Mouse (Mus musculus): Measurements from ENCODE around the gene Atg14.
"Not testable (repeated sequence)": the region's sequence is repeated elsewhere in the genome, so short reads cannot be mapped to it uniquely, and the experiment has no call there.

The Atg14 gene

DNA sequence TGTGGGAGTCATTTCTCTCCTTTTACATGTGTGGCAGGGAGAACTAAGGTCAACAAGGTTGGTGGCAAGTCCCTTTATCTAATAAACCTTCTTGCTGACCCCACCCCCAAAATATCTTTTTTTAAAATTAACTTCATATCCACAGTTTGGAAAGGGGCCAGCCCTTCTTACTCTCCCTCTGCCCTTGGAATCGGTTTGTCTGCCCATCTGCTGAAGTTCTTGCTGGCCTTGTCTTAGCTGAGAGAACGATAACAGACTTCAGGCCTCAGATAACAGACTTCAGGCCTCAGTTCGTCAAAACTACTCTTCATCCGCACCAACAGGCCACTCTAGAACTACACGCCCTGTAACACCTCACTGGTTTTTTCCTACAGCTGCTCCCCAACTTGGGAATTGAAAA lies 26.2 kb downstream of the Atg14 start:
- no peak for DNase-seq (ENCODE audit: low read depth, low spot score)

- DNase-seq (ENCODE audit: low read depth, low spot score): no peak
These were observed 28.2 kb downstream of the Atg14 start for GRCm38 (mm10) chr14:47542283-47542682.

DNA sequence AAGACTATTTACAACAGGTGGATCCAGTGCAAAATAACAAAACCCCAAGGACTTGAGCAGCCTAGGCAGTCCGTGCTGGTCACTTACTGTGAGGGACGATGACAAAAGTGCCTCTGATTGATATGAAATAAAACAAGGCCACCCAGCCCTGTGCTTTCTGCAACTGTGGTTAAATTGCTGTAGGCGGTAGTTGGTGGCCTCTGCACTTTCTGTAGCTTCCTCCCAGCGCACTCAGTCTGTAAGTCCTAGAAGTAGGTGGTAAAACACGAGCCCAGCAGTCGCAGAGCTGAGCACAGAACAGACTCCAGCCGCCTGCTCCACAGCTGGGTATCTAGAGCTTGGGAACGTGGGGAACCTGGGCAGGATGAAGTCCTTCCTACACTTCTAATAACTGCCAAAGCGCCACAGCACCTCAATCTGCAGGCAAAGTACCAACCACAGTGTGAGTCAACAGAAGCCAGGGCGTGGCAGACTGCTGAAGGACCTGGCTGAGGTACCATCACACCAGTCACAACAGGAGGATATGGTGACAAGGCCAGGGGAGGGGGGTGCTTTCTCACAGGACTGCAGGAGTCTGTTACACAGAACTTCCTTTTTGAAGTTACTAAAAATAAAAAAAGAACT lies 29.0 kb downstream of the Atg14 start:
- peak; percentile 47 for DNase-seq (ENCODE audit: low read depth, low spot score)

- no peak for DNase-seq (ENCODE audit: low read depth, low spot score)
These were observed 35.4 kb downstream of the Atg14 start for GRCm38 (mm10) chr14:47535096-47535495.

GRCm38 (mm10) chr14:47534176-47534525 lies 36.3 kb downstream of the Atg14 start:
- no peak for DNase-seq (ENCODE audit: low read depth, low spot score)

DNA sequence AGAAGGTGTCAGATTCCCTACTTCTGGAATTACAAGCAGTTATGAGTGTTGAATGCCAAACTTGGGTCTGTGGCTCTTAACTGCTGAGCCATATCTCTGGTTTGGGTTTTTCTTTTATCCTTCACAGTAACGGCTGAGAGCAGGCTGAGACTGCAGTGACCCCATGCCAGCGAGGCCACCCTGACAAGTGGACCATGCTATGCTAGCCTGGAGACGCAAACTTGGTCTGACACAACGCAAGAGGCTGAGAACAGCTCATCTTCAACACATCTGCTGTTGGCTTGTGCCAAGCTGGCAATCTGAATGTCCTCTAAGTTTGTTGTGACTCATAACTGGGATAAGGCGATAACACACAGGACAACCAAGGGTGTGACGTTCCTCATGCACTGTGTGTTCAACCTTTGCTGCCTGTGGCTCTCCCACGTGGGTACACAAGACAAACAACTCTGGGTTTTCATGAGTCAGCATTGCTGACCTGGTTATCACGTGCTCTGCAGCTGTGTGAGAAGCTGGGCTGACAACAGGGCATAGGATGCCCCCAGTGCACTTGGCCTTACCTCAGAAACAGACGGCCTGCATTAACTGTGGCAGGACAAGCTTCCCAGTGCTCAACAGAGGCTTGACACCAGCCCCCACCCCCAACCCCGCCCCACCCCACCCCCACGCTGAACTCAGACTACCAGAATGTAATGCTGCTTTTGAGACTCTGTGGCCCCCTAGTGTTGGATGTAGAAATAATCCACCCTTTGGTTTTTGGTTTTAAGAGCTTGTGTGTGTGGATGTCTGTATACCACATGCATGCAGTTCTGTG lies 36.9 kb downstream of the Atg14 start:
- DNase-seq (ENCODE audit: low read depth, low spot score): peak; percentile 61

DNA sequence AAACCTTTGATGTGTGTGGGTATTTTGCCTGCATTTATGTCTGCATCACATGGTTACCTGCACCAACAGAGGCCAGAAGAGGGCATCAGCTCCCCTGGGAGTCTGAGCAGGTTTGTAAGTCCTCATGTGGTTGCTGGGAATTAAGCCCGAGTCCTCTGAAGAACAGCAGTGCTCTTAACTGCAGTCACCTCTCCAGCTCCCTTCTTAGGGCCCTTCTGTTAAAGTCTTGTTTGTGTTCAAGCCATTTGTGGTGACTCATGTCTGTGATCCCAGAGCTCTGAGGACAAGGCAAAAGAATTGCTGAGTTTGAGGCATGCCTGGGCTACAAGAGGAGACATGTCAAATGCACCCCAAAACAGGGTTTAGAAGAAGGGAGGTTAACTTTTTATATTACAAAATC lies 38.0 kb downstream of the Atg14 start:
- no peak for DNase-seq (ENCODE audit: low read depth, low spot score)

- not testable (repeated sequence) for DNase-seq (ENCODE audit: low read depth, low spot score)
These were observed 40.9 kb downstream of the Atg14 start for GRCm38 (mm10) chr14:47529592-47529991.

DNA sequence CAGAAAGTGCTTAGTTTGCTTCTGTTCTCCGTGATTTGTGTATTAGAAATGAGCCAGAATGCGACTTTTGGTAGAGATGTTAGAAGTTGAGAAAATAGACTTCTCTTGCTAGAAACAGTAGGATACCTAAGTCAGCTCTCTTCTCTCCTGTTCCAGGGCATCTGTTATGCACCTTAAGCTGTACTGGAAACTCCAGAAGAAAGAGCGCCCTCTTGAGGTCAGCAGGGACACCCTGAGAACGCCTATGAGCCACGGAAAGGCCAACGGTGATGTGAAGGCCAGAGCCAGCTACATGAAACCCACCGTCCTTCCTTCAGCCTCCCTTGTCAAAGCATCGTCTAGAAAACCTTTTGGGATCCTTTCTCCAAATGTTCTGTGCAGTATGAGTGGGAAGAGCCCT lies 41.4 kb downstream of the Atg14 start:
- peak; percentile 67 for DNase-seq (ENCODE audit: low read depth, low spot score)

DNA sequence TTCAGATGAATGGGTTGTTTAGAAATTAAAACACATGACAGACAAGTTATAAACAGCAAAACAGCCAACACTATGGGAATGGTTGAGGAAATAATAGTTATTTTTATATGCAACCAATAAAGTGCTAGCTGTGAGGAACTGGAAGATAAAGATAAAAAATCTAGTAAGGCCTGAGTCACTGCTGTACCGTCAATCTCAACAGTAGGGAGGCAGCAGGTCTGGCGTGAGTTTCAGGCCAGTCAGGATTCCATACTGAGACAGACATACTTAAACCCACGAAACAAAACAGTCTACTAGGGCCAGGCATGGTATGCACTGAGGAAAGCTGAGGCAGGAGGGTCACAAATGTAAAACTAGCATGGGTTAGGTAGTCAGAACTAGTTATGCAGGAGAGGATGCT lies 42.2 kb downstream of the Atg14 start:
- DNase-seq (ENCODE audit: low read depth, low spot score): no peak

- no peak for DNase-seq (ENCODE audit: low read depth, low spot score)
These were observed 42.6 kb downstream of the Atg14 start for GRCm38 (mm10) chr14:47527833-47528232.

GRCm38 (mm10) chr14:47525861-47526260 lies 44.6 kb downstream of the Atg14 start:
- DNase-seq (ENCODE audit: low read depth, low spot score): no peak

GRCm38 (mm10) chr14:47525374-47525773 lies 45.1 kb downstream of the Atg14 start:
- no peak for DNase-seq (ENCODE audit: low read depth, low spot score)

DNA sequence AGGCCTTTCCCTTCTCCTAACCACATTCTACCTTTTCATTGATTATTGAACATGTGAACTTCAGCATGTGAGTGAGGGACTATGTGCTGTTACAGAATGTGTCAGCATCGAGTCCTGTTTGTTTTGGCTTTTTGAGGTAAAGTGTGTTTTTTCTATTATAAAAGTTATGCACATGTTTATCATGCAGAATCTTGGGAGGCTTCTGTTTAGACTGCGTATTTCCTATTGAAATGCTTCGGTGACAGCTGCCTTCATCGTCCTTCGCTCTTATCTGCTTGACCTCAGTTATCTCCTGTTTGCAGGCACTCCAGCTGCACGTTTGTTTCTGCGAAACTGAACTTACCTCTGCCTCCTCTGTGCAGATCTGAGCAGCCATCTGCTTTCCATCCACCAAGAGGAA lies 48.1 kb downstream of the Atg14 start:
- no peak for DNase-seq (ENCODE audit: low read depth, low spot score)

DNA sequence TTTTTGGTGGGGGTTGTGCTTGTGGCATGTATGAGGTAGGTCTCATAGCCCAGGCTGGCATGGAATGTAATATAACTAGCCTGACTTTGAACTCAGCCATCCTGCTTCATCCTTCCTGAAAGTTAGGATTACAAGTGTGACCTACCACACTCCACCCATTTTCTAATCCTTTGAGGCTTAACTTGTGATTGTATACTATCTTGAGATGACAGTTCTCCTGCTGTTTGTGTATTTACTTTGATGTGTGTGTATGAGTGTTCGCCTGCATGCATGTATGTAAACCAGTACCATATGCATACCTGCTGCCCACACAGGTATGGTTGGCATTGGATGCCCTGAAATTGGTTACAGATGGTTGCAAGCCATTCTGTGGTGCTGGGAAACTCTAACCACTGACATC lies 48.8 kb downstream of the Atg14 start:
- DNase-seq (ENCODE audit: low read depth, low spot score): no peak

- no peak for DNase-seq (ENCODE audit: low read depth, low spot score)
These were observed 49.5 kb downstream of the Atg14 start for GRCm38 (mm10) chr14:47520751-47521449.

DNA sequence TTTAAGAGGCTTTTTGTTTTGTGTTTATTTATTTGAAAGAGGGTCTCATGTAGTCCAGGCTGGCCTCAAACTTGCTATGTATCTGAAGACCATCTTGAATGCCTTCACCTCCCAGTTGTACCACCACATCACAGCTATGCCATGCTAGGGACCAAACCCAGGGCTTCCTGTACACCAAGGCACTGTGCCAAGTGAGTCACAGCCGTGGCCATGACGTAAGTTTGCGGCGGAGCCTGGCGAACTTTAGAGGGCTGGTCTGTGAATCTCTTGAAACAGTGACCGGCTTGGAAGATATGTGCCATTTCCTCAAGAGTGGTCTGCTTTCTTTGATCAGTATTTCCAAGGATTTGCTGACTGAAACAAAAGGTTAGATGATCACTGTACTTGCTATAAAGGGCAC lies 51.8 kb downstream of the Atg14 start:
- peak; percentile 61 for DNase-seq (ENCODE audit: low read depth, low spot score)

DNA sequence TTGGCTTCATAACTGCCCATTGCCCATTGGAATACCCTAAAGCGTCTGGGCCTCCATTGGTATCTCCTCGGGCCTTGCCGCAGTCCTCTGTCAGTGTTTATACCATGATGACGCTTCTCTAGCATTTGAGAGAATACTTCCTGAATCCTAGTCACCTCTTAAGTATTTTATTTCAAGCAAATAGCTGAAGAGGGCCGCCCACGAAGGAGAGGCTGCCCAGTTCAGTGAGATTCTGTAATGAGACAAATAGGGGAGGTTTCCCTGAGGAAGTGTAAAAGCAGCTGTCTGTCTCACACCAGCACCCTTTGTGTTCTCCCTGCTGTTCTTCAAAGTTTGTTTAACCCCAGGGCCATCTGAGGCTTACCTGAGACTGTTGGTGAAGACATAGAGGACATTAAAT lies 53.7 kb downstream of the Atg14 start:
- DNase-seq (ENCODE audit: low read depth, low spot score): no peak

DNA sequence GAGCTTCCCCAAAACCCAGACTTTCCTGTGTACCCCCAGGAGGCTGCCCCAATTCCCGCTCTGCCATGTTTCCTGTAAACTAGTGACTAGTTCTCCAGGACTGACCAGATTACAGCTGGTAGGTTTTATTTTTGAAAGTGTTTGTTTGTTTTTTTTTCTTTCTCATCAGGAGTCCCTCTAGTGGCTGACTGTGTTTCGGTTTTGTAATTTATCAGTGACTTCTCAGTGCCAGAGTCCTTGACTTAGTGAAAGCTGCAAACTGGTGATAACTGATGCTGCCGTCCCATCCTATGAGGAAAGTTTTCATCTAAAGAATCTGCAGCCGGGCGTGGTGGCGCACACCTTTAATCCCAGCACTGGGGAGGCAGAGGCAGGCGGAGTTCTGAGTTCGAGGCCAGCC lies 54.8 kb downstream of the Atg14 start:
- DNase-seq (ENCODE audit: low read depth, low spot score): peak; percentile 15

DNA sequence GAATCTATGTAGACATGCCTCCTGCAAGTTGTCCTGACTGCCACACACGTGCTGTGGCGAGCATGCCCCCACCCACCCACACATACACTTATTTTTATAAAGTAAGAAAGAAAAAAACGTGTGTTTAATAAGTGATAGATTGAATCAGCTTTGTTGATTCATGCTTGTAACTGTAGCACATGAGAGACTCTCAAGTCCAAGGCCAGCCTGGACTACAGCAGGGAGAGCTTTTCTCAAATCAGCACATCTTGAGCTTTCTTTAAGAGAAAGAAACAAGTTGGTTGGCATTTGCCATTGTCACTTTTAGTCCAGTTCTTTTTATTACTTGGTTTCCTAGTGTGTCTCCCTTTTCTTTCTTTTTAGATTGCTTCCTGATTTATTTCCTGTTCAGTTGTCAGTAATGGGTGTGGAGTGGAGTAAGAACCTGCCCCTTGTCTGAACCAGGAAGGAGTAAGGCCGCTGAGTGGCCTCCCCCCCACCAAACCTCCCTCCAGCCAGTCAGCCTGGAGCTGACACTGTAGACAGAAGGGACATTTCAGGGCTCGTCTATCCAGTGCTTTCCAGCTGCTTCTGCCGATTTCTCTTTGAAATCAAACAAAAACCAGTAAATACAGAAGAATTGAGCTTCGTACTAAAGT lies 55.5 kb downstream of the Atg14 start:
- DNase-seq (ENCODE audit: low read depth, low spot score): peak; percentile 29

DNA sequence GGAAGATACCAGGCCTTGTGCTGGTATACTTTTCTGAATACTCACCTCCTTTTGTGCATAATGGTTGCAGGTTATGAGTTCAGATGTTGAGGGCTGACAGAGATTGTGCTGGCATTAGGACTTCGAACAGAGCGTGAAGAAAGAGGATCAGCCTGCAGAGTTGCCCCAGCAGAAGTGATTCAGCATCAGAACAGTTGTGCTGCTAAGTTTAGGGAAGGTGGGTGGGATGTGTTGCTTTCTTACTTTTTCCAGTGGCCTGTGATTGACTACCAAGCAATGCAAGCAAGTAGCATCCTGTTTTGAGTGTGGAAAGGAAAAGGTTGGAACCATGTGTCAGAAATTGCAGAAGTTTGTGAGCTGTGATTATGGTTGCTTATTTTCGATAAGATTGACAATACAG lies 56.8 kb downstream of the Atg14 start:
- no peak for DNase-seq (ENCODE audit: low read depth, low spot score)

DNA sequence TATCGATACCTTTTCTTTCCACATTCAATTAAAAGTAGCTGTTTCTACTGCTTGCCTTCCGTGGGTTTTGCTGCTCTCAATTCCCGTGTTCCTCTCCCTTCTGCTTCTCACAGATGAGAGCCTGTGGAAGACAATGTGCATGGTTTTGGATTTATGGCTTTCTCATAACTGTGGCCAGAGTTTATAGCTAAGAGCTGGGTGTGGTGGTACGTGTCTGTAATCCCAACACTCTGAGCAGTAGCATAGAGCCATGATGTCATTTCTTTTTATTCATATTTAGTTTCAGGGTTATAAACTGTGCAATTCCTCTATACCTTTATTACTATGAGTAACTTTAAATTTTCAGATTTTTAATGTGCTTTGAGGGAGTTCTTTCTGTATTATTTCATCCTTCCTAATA lies 60.2 kb downstream of the Atg14 start:
- DNase-seq (ENCODE audit: low read depth, low spot score): no peak

All from CD4-positive helper T cell, adult 2 months (primary cell).